Mouse (Mus musculus): ENCODE measurements around the gene S100a3.

S100a3 gene

DNA sequence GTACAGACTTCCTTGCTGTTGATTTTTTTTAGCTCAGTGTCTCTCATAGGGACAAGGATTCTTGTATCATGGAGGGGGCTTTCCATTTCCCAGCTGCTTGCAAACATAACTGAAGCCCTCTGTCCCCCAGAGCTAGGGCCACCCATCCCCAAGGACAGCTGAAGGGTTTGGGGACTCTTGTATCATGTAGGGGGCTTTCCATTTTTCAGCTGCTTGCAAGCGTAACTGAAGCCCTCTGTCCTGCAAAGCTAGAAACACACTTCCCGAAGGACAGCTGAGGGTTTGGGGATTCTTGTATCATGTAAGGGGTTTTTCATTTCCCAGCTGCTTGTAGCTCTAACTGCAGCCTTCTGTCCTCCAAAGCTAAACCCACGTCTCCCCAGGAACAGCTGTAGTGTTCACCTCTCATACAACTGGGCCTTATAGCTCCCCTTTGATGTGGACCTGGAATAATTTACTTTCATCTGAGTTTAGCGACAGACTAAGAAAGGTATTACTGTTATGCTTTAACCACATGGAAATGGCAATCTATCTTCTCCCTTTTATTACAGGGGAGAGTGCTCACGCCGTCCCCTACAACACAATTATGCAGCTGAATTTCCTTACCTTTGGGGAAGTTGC lies at the start of gene S100a3:
S100a3 (plus strand) TSS at position 571 of the 621 bp plus-strand sequence.
- no peak for DNase-seq (ENCODE audit: low read depth)

DNA sequence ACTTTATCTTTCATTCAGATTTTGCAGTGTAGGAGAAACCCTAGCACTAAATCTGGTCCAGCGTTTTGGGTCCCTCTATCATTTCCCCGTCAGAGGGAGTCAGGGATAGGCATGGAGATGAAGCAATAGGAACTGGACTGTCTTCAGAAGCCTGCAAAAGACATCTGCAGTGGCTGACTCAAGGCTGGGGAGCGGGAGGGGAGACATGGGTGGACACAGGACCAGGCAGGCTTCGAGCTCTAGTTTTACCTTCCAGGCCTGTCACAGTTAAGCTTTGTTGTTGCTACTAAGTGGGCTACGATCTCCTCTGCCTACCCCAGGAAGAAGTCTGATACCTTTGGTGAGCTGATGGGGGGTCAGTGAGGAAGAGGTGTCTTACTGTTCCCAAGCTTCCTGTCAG lies 48.1 kb upstream of the S100a3 start:
- no peak for DNase-seq (ENCODE audit: low read depth)

DNA sequence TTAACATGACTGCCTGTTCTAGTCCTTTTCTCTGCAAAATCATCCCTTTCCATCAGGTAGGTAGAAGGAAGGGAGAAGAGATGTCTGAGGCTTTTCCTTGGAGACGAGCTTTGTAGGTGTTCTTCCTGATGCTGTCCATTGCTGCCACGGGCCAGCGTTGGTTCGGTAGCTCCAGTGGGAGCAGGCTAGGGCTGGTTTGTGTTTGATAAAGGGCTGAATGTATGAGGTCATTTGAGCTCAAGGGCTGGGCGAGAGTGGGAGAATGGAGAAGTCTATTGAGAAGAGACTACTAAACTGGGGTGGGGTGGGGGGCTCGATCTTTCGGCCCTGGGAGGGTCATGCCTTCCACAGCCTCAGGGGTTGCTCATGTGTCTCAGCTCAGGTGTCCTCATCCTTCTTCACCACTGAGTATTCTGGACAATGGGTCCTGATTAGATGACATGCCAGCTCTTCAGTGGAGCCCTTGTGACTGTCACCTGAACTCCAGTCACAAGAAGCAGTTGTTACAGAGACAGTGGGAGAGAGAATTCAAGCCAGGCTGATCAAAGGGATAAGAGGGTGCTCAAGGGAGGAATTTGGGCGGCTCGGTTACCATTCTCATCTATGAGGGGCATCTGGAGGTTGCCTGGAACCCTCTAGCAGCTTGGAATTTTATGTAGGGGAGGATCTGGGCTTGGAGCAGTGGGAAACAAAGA lies 47.3 kb upstream of the S100a3 start:
- DNase-seq (ENCODE audit: low read depth), result no peak

DNA sequence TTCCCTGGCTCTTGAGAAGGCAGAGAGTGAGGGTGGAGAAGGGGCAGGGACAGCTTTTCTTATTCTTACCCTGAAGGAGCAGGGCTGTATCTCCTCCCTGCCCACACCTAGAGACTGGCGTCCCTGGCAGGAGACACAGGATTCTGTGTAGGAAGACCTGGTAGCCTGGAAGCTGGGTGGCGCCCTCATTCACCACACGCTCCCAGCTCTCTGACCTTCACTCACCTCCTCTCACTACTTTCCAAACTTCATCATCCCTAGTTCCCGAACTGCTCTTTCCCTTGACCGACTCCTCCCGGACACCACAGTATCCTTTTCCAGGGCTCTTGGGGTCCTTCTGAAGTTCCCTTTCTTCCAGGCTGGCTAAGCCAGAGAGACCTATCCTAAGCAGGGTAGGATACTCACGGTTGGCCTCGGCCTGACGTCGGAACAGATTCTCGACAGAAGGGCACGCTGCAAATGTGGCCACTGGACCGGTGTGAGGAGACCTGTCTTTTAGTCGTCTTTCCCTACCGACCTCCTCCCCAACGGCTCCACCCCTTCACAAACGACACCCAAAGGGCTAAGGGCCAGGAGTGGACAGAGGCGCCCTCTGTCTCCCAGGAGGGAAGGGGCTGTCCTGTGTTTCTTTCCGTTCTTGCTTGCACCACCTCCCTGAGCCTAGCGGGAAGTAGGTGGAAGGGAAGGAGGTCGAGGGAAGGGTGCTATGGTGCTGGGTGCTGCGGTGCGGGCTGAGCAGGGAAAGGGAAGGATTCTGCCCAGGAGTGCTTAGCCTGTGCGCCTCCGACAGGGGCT lies 46.4 kb upstream of the S100a3 start, which contains the start of the genes S100a1 and S100a13:
S100a1 (minus strand) TSS at position 597 of the 795 bp plus-strand sequence.
S100a13 (plus strand) TSS at position 640 of the 795 bp plus-strand sequence.
- peak; percentile 78 for DNase-seq (ENCODE audit: low read depth)

DNA sequence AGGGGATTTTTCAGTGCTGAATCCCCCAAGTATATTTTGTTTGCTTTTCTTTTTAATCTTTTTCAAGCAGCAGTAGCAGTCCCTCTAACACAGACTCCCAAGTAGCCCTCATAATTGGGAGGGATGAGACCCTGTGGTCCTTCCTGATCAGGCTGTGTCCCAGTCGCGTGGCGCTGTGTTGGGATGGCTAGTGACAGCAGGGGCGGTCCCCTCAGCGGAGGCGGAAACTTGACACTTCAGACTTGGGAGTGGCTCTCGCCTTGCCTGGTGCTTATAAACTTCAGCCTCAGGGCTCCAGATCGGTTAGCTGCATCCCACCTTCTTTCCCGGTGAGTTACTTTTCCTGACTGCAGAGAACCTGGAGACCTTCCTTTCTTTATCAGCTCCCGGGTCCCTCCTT lies 45.7 kb upstream of the S100a3 start:
- peak; percentile 71 for DNase-seq (ENCODE audit: low read depth)

DNA sequence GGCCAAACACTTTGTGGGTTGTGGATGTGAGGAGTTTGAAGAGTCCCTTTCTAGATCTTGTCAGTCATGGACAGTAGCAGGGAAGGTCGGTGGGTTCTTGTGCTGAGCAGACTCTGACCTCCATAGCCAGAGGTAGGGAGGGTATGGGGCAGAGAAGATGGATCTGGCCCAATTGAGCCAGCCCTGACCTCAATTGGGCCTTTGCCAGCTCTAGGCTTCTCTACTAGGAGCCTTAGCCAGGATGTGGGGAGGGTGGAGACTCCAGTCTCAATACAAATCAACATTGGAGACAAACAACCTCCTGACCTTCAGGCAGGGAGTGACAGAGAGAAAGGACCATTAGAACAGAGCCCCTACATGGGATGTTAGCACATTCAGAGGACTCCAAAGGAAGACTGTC lies 45.1 kb upstream of the S100a3 start:
- peak; percentile 22 for DNase-seq (ENCODE audit: low read depth)

DNA sequence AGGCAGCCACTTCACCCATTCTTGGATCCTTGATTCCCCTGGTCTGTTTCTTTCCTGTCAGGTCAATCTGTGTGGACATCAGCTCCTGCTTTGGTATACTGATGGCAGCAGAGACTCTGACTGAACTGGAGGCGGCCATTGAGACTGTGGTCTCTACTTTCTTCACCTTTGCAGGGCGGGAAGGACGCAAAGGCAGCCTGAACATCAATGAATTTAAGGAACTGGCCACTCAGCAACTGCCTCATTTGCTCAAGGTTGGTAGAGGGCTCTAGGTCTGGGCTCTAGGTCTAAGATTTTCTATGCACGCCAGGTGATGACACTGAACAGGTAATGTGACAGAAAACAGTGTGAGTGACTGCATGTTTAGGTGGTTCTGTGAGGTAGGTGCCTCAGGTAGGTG lies 44.6 kb upstream of the S100a3 start:
- DNase-seq (ENCODE audit: low read depth), result no peak

DNA sequence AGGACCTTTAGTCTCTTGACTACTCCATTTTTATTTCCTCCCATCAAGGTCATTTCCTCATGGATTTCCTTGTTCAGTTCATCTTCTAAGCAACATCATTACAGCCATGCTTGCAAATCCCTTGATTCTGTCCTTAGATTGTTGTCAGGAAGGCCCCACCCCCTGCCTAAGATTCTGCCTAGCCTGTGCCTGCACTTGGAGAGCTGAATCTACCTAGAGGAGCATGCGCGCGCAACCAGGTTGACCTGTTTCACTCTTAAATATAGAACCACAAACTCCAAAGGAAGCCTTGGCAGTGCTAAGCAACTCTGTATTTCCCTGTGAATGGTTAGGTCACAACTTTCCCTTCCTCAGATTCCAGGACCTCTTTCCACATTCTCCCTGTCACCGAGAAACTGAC lies 42.7 kb upstream of the S100a3 start:
- no peak for DNase-seq (ENCODE audit: low read depth)

DNA sequence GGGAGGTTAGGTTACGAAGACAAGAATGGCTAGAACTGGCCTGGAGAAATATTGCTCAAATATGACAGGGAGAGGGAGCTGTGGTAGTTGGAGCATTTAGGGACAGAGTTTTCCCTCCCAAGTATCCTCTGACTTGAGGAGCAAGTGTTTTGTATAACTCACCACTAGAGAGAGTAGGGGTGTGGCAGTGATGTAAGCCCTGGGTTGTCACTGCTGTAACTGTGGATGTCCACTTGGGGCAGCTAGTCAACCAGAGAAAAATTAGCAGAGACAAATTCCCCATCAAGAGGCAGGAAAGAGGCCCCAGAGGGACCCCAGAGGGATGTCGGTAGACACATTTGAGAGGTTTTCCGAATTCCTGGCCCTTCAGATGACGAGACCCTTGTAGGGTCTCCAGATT lies 35.0 kb upstream of the S100a3 start:
- DNase-seq (ENCODE audit: low read depth), result peak; percentile 83

DNA sequence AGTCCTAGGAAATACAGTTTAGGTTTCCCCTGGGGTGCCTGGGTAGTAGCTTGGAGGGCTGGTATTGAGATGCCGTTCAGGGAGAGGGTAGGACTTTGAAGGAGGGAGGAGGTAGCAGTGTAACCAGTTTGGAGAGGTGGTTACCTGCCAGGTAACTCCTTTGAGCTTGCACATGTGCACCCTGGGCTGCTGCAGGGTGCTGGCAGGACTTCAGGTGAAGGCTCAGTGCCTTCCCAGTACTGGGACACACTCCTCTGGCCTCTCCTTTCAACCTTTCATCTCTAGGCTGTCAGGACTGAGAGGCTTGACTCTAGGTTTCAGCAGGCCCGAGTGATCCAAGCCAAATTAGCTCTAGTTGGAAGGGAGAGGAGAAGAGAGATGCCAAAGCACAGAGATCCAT lies 34.3 kb upstream of the S100a3 start:
- no peak for DNase-seq (ENCODE audit: low read depth)

DNA sequence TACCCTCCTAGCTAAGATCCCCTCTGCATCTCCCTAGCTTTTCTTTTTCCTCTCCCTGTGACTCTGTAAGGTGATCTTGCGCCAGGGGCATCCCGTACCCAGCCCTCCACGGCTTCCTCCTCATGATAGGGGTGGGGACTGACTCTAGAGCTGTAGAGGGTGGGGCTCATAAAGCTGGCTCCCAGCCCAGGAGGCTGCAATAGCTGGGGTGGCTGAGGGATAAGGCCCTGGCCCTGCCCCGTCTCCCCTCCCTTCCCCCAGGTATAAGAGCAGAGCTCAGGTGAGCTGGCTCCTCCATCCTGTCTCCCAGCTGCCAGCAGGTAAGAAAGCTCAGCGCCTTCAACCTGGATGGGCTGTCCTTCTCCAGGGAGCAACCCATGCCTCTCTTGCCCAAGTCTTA lies 33.8 kb upstream of the S100a3 start, which contains the start of gene S100a14:
S100a14 (plus strand) TSS at position 277 of the 400 bp plus-strand sequence.
- no peak for DNase-seq (ENCODE audit: low read depth)

DNA sequence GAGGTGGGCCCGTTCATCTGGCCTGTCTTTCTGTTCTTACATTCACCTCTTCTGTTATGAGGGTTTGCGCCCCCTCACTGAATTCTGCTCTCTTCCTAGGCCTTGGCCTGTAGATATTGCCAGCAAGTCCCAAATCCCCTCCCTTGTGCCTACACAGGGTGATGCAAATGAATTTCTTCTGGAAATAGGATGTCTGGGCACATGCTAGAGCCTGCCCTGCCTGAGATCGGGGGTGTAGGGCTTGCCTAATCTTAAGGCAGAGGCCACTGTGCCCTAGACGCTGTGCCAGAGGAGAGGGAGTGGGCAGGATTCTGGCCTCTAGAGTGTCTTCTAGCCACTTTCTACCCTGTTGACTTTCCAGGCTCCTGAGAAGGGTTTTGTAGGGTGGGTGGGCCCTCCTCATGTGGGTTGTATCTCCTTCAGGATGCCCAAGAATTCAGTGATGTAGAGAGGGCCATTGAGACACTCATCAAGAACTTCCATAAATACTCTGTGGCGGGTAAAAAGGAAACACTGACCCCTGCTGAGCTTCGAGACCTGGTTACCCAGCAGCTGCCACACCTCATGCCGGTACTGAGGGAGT lies 33.0 kb upstream of the S100a3 start:
- no peak for DNase-seq (ENCODE audit: low read depth)

DNA sequence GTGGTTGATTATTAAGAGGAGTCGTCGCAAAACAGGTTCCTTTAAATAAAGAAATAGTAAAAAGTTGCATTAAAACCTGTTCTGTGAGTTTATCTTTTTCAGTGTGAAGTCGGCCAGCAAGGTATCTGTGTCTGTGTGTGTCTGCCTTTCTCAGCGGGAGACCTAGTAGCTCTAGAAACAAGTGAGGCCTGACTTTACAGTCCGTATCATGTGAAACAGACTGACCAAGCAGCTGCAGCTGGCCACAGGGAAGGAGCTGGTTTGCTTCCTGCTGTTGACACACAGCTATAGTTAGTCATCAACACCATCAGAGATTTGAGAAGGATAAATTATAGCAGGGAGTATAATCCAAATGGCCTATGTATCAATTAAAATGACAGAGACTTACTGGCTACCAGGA lies 28.7 kb upstream of the S100a3 start:
- DNase-seq (ENCODE audit: low read depth), result peak; percentile 18

DNA sequence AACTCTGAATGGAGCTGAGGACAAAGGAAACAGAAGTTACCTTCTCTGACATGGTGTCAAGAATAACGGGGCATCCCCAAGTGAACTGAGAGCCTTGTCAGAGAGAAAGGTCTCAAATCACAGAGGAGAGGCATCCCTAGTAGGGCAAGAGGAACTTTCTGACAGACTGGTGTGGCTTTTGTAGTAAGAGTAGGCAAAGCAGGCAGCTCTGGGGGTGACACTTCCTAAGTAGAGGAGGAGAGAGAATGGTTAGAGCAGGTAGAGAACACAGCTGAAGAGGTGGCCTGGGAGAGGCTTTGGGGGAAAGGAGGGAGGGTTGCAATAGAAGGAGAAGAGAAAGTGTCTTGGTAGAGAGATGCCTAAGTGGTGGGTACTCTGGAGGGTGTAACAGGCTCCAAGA lies 24.9 kb upstream of the S100a3 start:
- DNase-seq (ENCODE audit: low read depth), result no peak

DNA sequence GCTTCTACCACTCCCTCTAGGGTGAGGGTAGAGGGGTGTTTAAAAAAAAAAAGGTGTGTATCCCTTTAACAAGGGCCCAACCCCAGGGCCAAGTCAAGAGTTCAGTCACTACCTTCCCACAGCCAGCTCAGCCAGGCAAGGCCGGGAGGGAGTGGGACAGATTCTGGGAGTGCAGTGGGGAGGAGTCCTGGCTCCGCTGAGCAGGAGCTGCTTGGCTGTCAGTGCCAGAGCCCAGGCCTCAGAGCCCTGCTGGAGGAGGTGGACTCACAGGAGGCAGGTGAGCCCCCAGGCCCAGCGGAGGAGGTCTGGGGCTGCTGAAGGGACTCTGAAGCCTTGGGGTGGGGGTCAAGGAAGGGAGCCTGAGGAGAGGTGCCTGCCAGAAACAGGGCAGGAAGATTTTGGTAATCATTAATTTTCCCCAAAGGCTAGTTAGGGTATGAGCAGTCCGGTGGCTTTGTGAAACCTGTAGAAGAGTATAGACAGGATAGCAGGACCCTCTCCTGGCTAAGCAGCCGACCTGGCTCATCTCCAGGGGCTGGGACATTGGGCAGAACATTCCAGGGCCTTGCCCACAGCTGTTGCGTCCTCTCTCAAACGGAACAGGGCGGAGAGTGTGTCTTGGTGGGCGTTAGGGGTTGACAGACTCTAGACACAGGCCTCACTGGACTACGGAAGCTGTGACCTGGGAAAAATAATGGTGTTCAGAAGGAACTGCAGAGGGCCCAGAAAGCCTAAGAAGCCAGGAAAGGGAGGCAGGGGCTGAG lies 23.1 kb upstream of the S100a3 start, which contains the start of gene S100a16:
S100a16 (plus strand) TSS at position 114 of the 764 bp plus-strand sequence.
- no peak for DNase-seq (ENCODE audit: low read depth)

DNA sequence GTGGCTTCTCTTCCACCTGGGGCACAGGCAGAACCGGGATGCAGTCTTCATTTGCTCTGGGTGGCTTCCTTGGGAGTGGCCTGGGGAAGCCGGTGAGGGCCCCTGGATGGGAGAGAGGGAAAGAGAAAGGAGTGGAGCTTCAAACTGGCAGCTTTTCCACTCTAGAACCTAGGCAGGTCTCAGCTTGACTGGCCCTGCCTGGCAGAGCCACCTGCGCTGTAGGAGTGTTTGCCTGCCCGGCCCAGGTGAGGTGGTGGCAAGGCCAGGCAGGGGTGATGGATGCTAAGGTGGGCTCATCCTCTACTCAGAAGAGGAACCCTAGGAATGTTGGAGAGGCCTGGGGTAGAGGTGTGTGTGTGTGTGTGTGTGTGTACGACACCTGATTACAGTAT lies 22.5 kb upstream of the S100a3 start:
- no peak for DNase-seq (ENCODE audit: low read depth)

DNA sequence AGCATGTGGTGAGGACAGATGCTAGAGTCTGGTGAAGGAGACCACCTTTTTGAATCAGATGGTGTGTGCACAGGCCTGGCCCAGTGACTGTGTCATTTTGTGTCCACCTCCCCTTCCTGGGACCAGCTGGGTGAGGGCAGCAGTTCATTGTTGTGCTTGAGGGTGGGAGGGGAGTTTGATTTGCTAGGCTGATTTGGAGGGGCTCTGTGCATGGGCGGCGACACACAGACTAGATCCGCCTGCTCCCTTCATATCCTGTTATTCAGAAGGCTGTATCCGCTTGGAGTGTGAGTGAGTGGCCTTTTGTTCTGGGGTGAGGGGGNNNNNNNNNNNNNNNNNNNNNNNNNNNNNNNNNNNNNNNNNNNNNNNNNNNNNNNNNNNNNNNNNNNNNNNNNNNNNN lies 19.5 kb upstream of the S100a3 start:
- no peak for DNase-seq (ENCODE audit: low read depth)

DNA sequence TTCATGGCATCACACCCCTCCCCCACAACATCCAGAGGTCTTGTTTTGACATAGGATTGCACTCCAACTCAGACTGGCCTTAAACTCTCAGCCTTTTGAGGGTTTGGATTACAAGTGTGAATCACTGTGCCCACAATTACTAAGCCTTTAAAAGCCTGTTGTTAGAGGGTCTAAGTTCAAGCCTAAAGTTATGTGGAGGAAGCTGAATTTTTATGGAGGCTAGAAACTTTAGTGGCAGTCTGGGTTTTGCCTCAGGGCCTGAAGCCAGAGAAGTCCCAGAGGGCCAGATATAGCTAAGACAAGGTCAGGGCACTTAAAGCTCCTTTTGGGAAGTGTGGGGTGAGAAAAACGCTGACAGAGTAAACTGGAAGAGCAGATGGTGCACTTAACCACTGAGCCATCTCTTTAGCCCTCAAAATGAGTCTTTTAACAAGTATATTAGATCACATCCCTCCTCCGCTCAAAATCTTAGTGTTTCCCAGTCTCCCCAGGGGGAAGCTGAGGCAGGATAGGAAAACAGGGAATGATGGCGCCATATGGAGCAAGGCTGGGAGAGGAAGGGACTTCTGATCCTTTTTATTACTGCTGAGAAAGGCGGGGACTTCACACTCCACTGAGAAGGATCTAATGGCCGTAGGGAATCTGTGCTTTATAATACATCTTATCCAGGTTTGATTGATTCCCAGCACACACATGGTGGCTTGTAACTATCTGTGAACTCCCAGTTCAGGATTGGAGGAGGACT lies 10.5 kb upstream of the S100a3 start:
- peak; percentile 11 for DNase-seq (ENCODE audit: low read depth)

DNA sequence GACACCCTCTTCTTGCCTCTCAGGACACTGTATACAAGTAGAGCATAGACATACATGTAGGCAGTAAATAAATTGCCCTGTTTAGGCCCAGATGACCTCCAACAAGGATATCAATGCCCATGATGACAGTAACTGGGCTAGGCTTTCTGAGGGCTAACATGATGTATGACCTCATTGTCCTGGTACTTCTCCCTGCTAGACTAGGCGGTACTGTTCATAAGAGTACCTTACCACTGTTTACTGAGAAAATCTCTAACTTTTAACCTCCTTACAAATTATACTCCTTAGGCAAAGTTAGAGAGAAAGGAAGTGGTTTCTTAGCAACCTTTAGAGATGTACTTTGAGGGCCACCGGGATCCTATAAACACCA lies 10.0 kb upstream of the S100a3 start:
- no peak for DNase-seq (ENCODE audit: low read depth)

DNA sequence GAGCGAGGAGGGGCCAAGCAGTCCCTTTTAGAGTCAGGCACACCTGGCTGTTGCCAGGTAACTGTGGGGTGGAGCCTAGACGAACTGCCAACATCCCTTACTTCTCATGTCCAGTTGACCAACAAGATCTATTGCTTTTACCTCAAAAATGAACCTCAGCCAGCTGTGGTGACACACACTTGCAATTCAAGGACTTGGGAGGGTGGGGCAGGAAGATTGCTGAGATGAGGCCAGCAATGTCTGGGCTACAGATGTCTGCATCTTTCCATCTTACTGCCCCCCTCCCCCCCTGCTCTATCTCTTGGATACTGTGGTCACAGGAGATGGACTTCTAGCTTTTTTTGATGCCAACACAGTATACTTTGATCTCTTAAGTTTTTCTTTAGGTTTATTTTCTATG lies 8.1 kb upstream of the S100a3 start:
- DNase-seq (ENCODE audit: low read depth), result peak; percentile 8

DNA sequence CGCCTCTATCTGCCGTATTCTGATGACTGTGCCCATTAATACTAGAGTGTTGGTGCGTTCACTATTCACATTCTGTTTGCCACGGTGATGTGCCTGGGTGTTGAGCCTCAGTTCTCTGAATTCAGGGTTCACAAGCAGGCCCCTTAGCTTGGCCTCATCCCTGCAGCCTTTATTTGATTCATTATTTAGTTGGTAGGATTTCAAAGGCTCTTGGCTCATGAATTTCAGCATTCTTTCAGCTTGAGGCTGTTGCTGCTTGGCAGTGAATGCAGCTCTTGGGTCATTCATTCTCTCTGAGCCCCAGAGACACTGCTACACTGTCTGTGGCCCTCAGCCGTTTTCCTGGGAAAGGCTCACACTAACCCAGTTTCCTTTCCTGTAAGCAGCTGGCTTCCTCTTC lies 4.4 kb upstream of the S100a3 start:
- no peak for DNase-seq (ENCODE audit: low read depth)

Measured in 416B (cell line).